Mouse (Mus musculus) neural tube, embryonic 11.5 days (tissue): ENCODE results near the gene Bend7. TPM values are rescaled to one million over a fixed set of nuclear protein-coding genes. Genes with fewer than 3 reads are reported as not detected.

Experiments
- ATAC-seq: fragments of 200-750 bp; cut with Nextera tagmentation; 2 replicates; pipeline ENCODE4 v1.8.0; 2017; ENCODE audit warnings: moderate number of reproducible peaks, mild to moderate bottlenecking, moderate TSS enrichment, moderate library complexity; ENCODE audit not compliant: insufficient read depth, low FRiP score, low TSS enrichment
- DNase-seq: peaks from one replicate; pipeline ENCODE4 v3.0.0-alpha.2; 2015; ENCODE audit warnings: low spot score
- H3K27ac ChIP-seq: fragments of 300-500 bp; sonication (generic); 2 replicates; pipeline ENCODE4 v1.5.1; 2014; ENCODE audit warnings: low read depth, mild to moderate bottlenecking, low read length
- H3K27me3 ChIP-seq: fragments of 300-500 bp; sonication (generic); 2 replicates; pipeline ENCODE4 v1.6.1; 2014; ENCODE audit warnings: mild to moderate bottlenecking, low read length, mixed read lengths; ENCODE audit not compliant: control insufficient read depth, insufficient read depth
- H3K36me3 ChIP-seq: fragments of 300-500 bp; sonication (generic); 2 replicates; pipeline ENCODE4 v1.6.1; 2014; ENCODE audit warnings: mild to moderate bottlenecking, low read length, moderate library complexity, mixed read lengths; ENCODE audit not compliant: control insufficient read depth, insufficient read depth
- H3K4me1 ChIP-seq: fragments of 300-500 bp; sonication (generic); 2 replicates; pipeline ENCODE4 v1.6.1; 2014; ENCODE audit warnings: low read length, mixed read lengths; ENCODE audit not compliant: control insufficient read depth, insufficient read depth
- H3K4me2 ChIP-seq: fragments of 300-500 bp; sonication (generic); 2 replicates; pipeline ENCODE4 v1.6.1; 2014; ENCODE audit warnings: low read depth, mild to moderate bottlenecking, moderate library complexity
- H3K4me3 ChIP-seq: fragments of 300-500 bp; sonication (generic); 2 replicates; pipeline ENCODE4 v1.5.1; 2014; ENCODE audit warnings: low read depth, low read length
- H3K9ac ChIP-seq: fragments of 300-500 bp; sonication (generic); 2 replicates; pipeline ENCODE4 v1.6.1; 2014; ENCODE audit warnings: mild to moderate bottlenecking, low read length
- H3K9me3 ChIP-seq: fragments of 300-500 bp; sonication (generic); 2 replicates; pipeline ENCODE4 v1.6.1; 2016; ENCODE audit warnings: low read length; ENCODE audit not compliant: control insufficient read depth
- WGBS: fragments of 180-500 bp; shearing (Covaris S2); extraction: QIAGEN DNeasy Blood & Tissue Kit; methylation state at CpG from one replicate; pipeline ENCODE4 v1.1.7; 2014; 5-methylcytosine and 5-hydroxymethylcytosine counted together
- polyA plus RNA-seq: library from polyadenylated mRNA; unstranded; fragments of >200 nt; fragmentation: Nextera tagmentation; extraction: Ambion mirVana; gene quantifications from 2 replicates; pipeline ENCODE4 v1.2.1, GENCODE M21; 2014

Bend7 gene
- polyA plus RNA-seq, 1 experiment from 2014 or later, result 4.0 TPM

GRCm38 (mm10) chr2:4730161-4730560 is 12.5 kb downstream of the Bend7 start:
- DNase-seq (no peak), ATAC-seq (no peak)
- 93% methylated on average over 4 of the region's 4 CpGs for WGBS
- Histone ChIP-seq H3K9me3 (no peaks in the 10 kb centered on the region), H3K36me3 (no peaks in the 10 kb centered on the region), H3K4me3 (no peak overlapping the region), H3K4me1 (no peaks in the 10 kb centered on the region), H3K9ac (no peak overlapping the region), H3K27ac (no peak overlapping the region), H3K27me3 (no peaks in the 10 kb centered on the region), H3K4me2 (no peak overlapping the region)

- no peaks in the 10 kb centered on the region for H3K27me3 ChIP-seq
- ATAC-seq (no peak), DNase-seq (no peak)
- no peak overlapping the region for H3K27ac ChIP-seq
- H3K9me3 ChIP-seq, result no peaks in the 10 kb centered on the region
- no peaks in the 10 kb centered on the region for H3K36me3 ChIP-seq
- no peaks in the 10 kb centered on the region for H3K4me1 ChIP-seq
- no peak overlapping the region for H3K4me2 ChIP-seq
- no peak overlapping the region for H3K4me3 ChIP-seq
- no peak overlapping the region for H3K9ac ChIP-seq
- 91% methylated on average over 1 of the region's 1 CpGs for WGBS
These were observed 16.3 kb downstream of the Bend7 start for GRCm38 (mm10) chr2:4733971-4734370.

GRCm38 (mm10) chr2:4736095-4736797 is 18.6 kb downstream of the Bend7 start:
- DNase-seq (no peak), ATAC-seq (no peak)
- Histone ChIP-seq H3K27ac (no peak overlapping the region), H3K4me3 (no peak overlapping the region), H3K9me3 (no peaks in the 10 kb centered on the region), H3K27me3 (no peaks in the 10 kb centered on the region), H3K4me2 (no peak overlapping the region), H3K9ac (no peak overlapping the region), H3K36me3 (no peaks in the 10 kb centered on the region), H3K4me1 (no peaks in the 10 kb centered on the region)
- 89% methylated on average over 7 of the region's 7 CpGs for WGBS

GRCm38 (mm10) chr2:4736798-4737155 is 19.1 kb downstream of the Bend7 start:
- Histone ChIP-seq H3K4me1 (no peaks in the 10 kb centered on the region), H3K4me3 (no peak overlapping the region), H3K9ac (no peak overlapping the region), H3K27ac (no peak overlapping the region), H3K36me3 (no peaks in the 10 kb centered on the region), H3K9me3 (no peaks in the 10 kb centered on the region), H3K4me2 (no peak overlapping the region), H3K27me3 (no peaks in the 10 kb centered on the region)
- 80% methylated on average over 4 of the region's 4 CpGs for whole genome bisulfite sequencing
- ATAC-seq (no peak), DNase-seq (no peak)

- H3K27me3 ChIP-seq, result no peaks in the 10 kb centered on the region
- no peak overlapping the region for H3K4me2 ChIP-seq
- H3K4me1 ChIP-seq, result no peaks in the 10 kb centered on the region
- DNase-seq (no peak), ATAC-seq (no peak)
- no peak overlapping the region for H3K27ac ChIP-seq
- no peaks in the 10 kb centered on the region for H3K9me3 ChIP-seq
- 89% methylated on average over 6 of the region's 6 CpGs for WGBS
- H3K9ac ChIP-seq, result no peak overlapping the region
- H3K36me3 ChIP-seq, result no peaks in the 10 kb centered on the region
- H3K4me3 ChIP-seq, result no peak overlapping the region
These were observed 34.3 kb downstream of the Bend7 start for GRCm38 (mm10) chr2:4751918-4752317.

- Histone ChIP-seq H3K9me3 (no peaks in the 10 kb centered on the region), H3K4me2 (no peak overlapping the region), H3K4me3 (no peak overlapping the region), H3K9ac (no peak overlapping the region), H3K27me3 (no peaks in the 10 kb centered on the region), H3K4me1 (no peaks in the 10 kb centered on the region), H3K27ac (no peak overlapping the region), H3K36me3 (no peaks in the 10 kb centered on the region)
- DNase-seq (no peak), ATAC-seq (no peak)
- 81% methylated on average over 8 of the region's 8 CpGs for WGBS
These were observed 38.1 kb downstream of the Bend7 start for GRCm38 (mm10) chr2:4755716-4756115.

GRCm38 (mm10) chr2:4757218-4757617 is 39.6 kb downstream of the Bend7 start:
- no peaks in the 10 kb centered on the region for H3K27me3 ChIP-seq
- H3K4me3 ChIP-seq, result no peak overlapping the region
- H3K27ac ChIP-seq, result no peak overlapping the region
- H3K4me2 ChIP-seq, result no peak overlapping the region
- H3K4me1 ChIP-seq, result no peaks in the 10 kb centered on the region
- no peak for DNase-seq
- WGBS, result 79% methylated on average over 3 of the region's 3 CpGs
- no peak for ATAC-seq
- no peaks in the 10 kb centered on the region for H3K36me3 ChIP-seq
- no peak overlapping the region for H3K9ac ChIP-seq
- no peaks in the 10 kb centered on the region for H3K9me3 ChIP-seq

GRCm38 (mm10) chr2:4760741-4761140 is 43.1 kb downstream of the Bend7 start:
- ATAC-seq (no peak), DNase-seq (no peak)
- 75% methylated on average over 5 of the region's 5 CpGs for WGBS
- Histone ChIP-seq H3K9me3 (no peaks in the 10 kb centered on the region), H3K27ac (no peak overlapping the region), H3K4me1 (no peaks in the 10 kb centered on the region), H3K9ac (no peak overlapping the region), H3K36me3 (no peaks in the 10 kb centered on the region), H3K4me3 (no peak overlapping the region), H3K4me2 (no peak overlapping the region), H3K27me3 (no peaks in the 10 kb centered on the region)

GRCm38 (mm10) chr2:4761906-4762305 is 44.3 kb downstream of the Bend7 start:
- Histone ChIP-seq H3K27me3 (no peaks in the 10 kb centered on the region), H3K4me2 (no peak overlapping the region), H3K9me3 (no peaks in the 10 kb centered on the region), H3K4me1 (no peaks in the 10 kb centered on the region), H3K36me3 (no peaks in the 10 kb centered on the region), H3K4me3 (no peak overlapping the region), H3K27ac (no peak overlapping the region), H3K9ac (no peak overlapping the region)
- WGBS, result 87% methylated on average over 5 of the region's 5 CpGs
- ATAC-seq (no peak), DNase-seq (no peak)
